Mouse (Mus musculus): ENCODE measurements at regions not wholly inside any gene's neighbourhood (a gene's known extent, or its start where the extent isn't known, plus 50 kb on each side); places are given as distances from the start of the nearest gene placed in this dataset.

GRCm38 (mm10) chr14:101352046-101353008, 152.2 kb upstream of the Prr30 start:
- ATAC-seq (no peak), DNase-seq (ENCODE audit: low read depth, low spot score) (no peak)
- POLR2A ChIA-PET = no interaction called here

GRCm38 (mm10) chr14:101340331-101340730, 140.2 kb upstream of the Prr30 start:
- ATAC-seq = no peak
- in situ Hi-C loops (cut with MboI; ENCODE audit: low pct_unique_long_range_greater_than_20kb) = no loop called here
- H3K27me3 ChIP-seq = no peaks in the 10 kb centered on the region
- TF ChIP-seq CTCF (IDR thresholded peaks at IDR 0.05) = no peak
- no peak for DNase-seq (ENCODE audit: low read depth, low spot score)
- ChIA-PET CTCF (no interaction called here), POLR2A (no interaction called here)

More at GRCm38 (mm10) chr14:101352046-101353008, 152.2 kb upstream of the Prr30 start:
- no peaks in the 10 kb centered on the region for H3K27me3 ChIP-seq
- in situ Hi-C loops (cut with MboI; ENCODE audit: low pct_unique_long_range_greater_than_20kb) = no loop called here
- no peak for TF ChIP-seq CTCF (IDR thresholded peaks at IDR 0.05)
- CTCF ChIA-PET = no interaction called here

- no peak for TF ChIP-seq CTCF (IDR thresholded peaks at IDR 0.05)
- POLR2A ChIA-PET = no interaction called here
- no peaks in the 10 kb centered on the region for H3K27me3 ChIP-seq
- CTCF ChIA-PET = interaction anchor here (1.5 kb wide), 1 partner anchor 12 kb away, joined by 3 read pairs; no protein-coding TSS in a partner anchor
- in situ Hi-C loops (cut with MboI; ENCODE audit: low pct_unique_long_range_greater_than_20kb) = no loop called here
- no peak for ATAC-seq
- DNase-seq (ENCODE audit: low read depth, low spot score) = no peak
Measured at GRCm38 (mm10) chr14:101332015-101332414, 131.9 kb upstream of the Prr30 start.

- POLR2A ChIA-PET = no interaction called here
- no peak for ATAC-seq
Measured at GRCm38 (mm10) chr14:101327421-101327820, 127.3 kb upstream of the Prr30 start.

GRCm38 (mm10) chr14:101326477-101326941, 126.4 kb upstream of the Prr30 start:
- no peaks in the 10 kb centered on the region for H3K27me3 ChIP-seq
- DNase-seq (ENCODE audit: low read depth, low spot score) (peak; percentile 70), ATAC-seq (peak; percentile 97)
- in situ Hi-C loops (cut with MboI; ENCODE audit: low pct_unique_long_range_greater_than_20kb) = no loop called here
- no peak for TF ChIP-seq CTCF (IDR thresholded peaks at IDR 0.05)
- POLR2A ChIA-PET = no interaction called here
- CTCF ChIA-PET = interaction anchor here (0.9 to 1.3 kb wide), 4 partner anchors 10 to 53 kb away, joined by 3 to 6 read pairs (median 3); no protein-coding TSS in a partner anchor

More at GRCm38 (mm10) chr14:101327421-101327820, 127.3 kb upstream of the Prr30 start:
- DNase-seq (ENCODE audit: low read depth, low spot score) = no peak
- H3K27me3 ChIP-seq = no peaks in the 10 kb centered on the region
- CTCF ChIA-PET = interaction anchor here (1.3 kb wide), 1 partner anchor 9 kb away, joined by 6 read pairs; no protein-coding TSS in a partner anchor
- in situ Hi-C loops (cut with MboI; ENCODE audit: low pct_unique_long_range_greater_than_20kb) = no loop called here
- no peak for TF ChIP-seq CTCF (IDR thresholded peaks at IDR 0.05)

GRCm38 (mm10) chr14:101323361-101323760, 123.2 kb upstream of the Prr30 start:
- CTCF ChIA-PET = no interaction called here
- POLR2A ChIA-PET = no interaction called here
- in situ Hi-C loops (cut with MboI; ENCODE audit: low pct_unique_long_range_greater_than_20kb) = no loop called here
- H3K27me3 ChIP-seq = peaks cover 14% of the 10 kb centered on the region
- ATAC-seq (no peak), DNase-seq (ENCODE audit: low read depth, low spot score) (no peak)
- no peak for TF ChIP-seq CTCF (IDR thresholded peaks at IDR 0.05)

- in situ Hi-C loops (cut with MboI; ENCODE audit: low pct_unique_long_range_greater_than_20kb) = no loop called here
Measured at GRCm38 (mm10) chr14:101307920-101308319, 107.8 kb upstream of the Prr30 start.

GRCm38 (mm10) chr14:101304487-101305032, 104.4 kb upstream of the Prr30 start:
- POLR2A ChIA-PET = no interaction called here
- ATAC-seq (no peak), DNase-seq (ENCODE audit: low read depth, low spot score) (no peak)
- CTCF ChIA-PET = no interaction called here
- in situ Hi-C loops (cut with MboI; ENCODE audit: low pct_unique_long_range_greater_than_20kb) = no loop called here
- TF ChIP-seq CTCF (IDR thresholded peaks at IDR 0.05) = no peak
- peaks cover 3% of the 10 kb centered on the region for H3K27me3 ChIP-seq

More at GRCm38 (mm10) chr14:101307920-101308319, 107.8 kb upstream of the Prr30 start:
- no peak for DNase-seq (ENCODE audit: low read depth, low spot score)
- ChIA-PET POLR2A (no interaction called here), CTCF (no interaction called here)
- TF ChIP-seq CTCF (IDR thresholded peaks at IDR 0.05) = no peak
- H3K27me3 ChIP-seq = peaks cover 3% of the 10 kb centered on the region
- no peak for ATAC-seq

GRCm38 (mm10) chr14:101297841-101298240, 97.7 kb upstream of the Prr30 start:
- in situ Hi-C loops (cut with MboI; ENCODE audit: low pct_unique_long_range_greater_than_20kb) = no loop called here
- DNase-seq (ENCODE audit: low read depth, low spot score) = no peak
- CTCF ChIA-PET = no interaction called here
- TF ChIP-seq CTCF (IDR thresholded peaks at IDR 0.05) = no peak
- POLR2A ChIA-PET = no interaction called here
- ATAC-seq = no peak
- H3K27me3 ChIP-seq = no peaks in the 10 kb centered on the region

GRCm38 (mm10) chr14:101294693-101295092, 94.6 kb upstream of the Prr30 start:
- peak; percentile 29 for TF ChIP-seq CTCF (IDR thresholded peaks at IDR 0.05)
- ATAC-seq = no peak
- in situ Hi-C loops (cut with MboI; ENCODE audit: low pct_unique_long_range_greater_than_20kb) = no loop called here

GRCm38 (mm10) chr14:101287755-101288154, 87.6 kb upstream of the Prr30 start:
- no peaks in the 10 kb centered on the region for H3K27me3 ChIP-seq
- ChIA-PET CTCF (no interaction called here), POLR2A (interaction anchor here (0.6 kb wide), 1 partner anchor 1860 kb away, joined by 3 read pairs; no protein-coding TSS in a partner anchor)
- ATAC-seq (no peak), DNase-seq (ENCODE audit: low read depth, low spot score) (no peak)
- in situ Hi-C loops (cut with MboI; ENCODE audit: low pct_unique_long_range_greater_than_20kb) = no loop called here
- no peak for TF ChIP-seq CTCF (IDR thresholded peaks at IDR 0.05)

More at GRCm38 (mm10) chr14:101294693-101295092, 94.6 kb upstream of the Prr30 start:
- ChIA-PET POLR2A (no interaction called here), CTCF (interaction anchor here (0.8 kb wide), 1 partner anchor 9 kb away, joined by 3 read pairs; no protein-coding TSS in a partner anchor)
- no peak for DNase-seq (ENCODE audit: low read depth, low spot score)
- no peaks in the 10 kb centered on the region for H3K27me3 ChIP-seq

Data from Patski (cell line).